Comparison of ENCODE assay signal across 11 mouse cellular contexts in genomic region chr6:112311385-112311784, GRCm38 (mm10). TPM values are rescaled to one million over a fixed set of nuclear protein-coding genes. Genes with fewer than 3 reads are reported as not detected.
DNase-seq lines count a peak whose midpoint lies in the region; ATAC-seq lines count a peak whose summit lies in the region.
"Had no signal": no experiment of that assay in that cellular context is flagged by ENCODE, and none has a peak within 500 bp of the region (broad histone marks: within the 10 kb centered on the region; RNA-seq: fewer than 3 reads in every experiment).

No protein-coding gene starts in this region.

- 0 out of 2 replicates have a peak, but pooled peaks have one; percentile 37 for ATAC-seq in kidney, embryonic 14.5 days (ENCODE audit: low FRiP score, low TSS enrichment)
- ATAC-seq in neural tube, embryonic 14.5 days (ENCODE audit: low read depth) = peak; percentile 66; the same call in 1 of the 2 replicates

- WGBS in kidney, embryonic 14.5 days = 6% methylated on average over 4 of the region's 4 CpGs
- 13% methylated on average over 4 of the region's 4 CpGs for WGBS in neural tube, embryonic 14.5 days

- H3K9me3 ChIP-seq in kidney, embryonic 14.5 days (ENCODE audit: control insufficient read depth, low read length) = no peaks in the 10 kb centered on the region
- H3K9me3 ChIP-seq in neural tube, embryonic 14.5 days (ENCODE audit: control insufficient read depth, low read length) = no peaks in the 10 kb centered on the region
- H3K9me3 ChIP-seq: heart, embryonic 13.5 days had no signal

- no peaks in the 10 kb centered on the region for H3K36me3 ChIP-seq in kidney, embryonic 14.5 days (ENCODE audit: control insufficient read depth, insufficient read depth, low read length)
- no peaks in the 10 kb centered on the region for H3K36me3 ChIP-seq in neural tube, embryonic 14.5 days (ENCODE audit: control insufficient read depth, insufficient read depth, low read length)

- no peak overlapping the region for H3K4me3 ChIP-seq in kidney, embryonic 14.5 days (ENCODE audit: low read length)
- H3K4me3 ChIP-seq in neural tube, embryonic 14.5 days (ENCODE audit: low read depth, low read length) = no peak overlapping the region
- H3K4me3 ChIP-seq: heart, embryonic 13.5 days had no signal

- no peak for DNase-seq in kidney, adult 8-10 months
- DNase-seq in right cerebral cortex, postnatal 10 days (ENCODE audit: low spot score in 2 of 2) = peak; percentile 64 to 69
- no peak for DNase-seq in right cerebral cortex, postnatal 14 days
- DNase-seq in layer of hippocampus, adult 8-10 months (ENCODE audit: low spot score in 2 of 2) = peak; percentile 15 to 34
- no peak for DNase-seq in adrenal gland, postnatal 14 days
- no peak for DNase-seq in urinary bladder, postnatal 4 days (ENCODE audit: low spot score in 2 of 2)
- DNase-seq: cerebellum, adult 11 months; kidney, postnatal 14 days had no signal

- no peaks in the 10 kb centered on the region for H3K27me3 ChIP-seq in kidney, embryonic 14.5 days (ENCODE audit: control insufficient read depth, insufficient read depth, low read length)
- H3K27me3 ChIP-seq in neural tube, embryonic 14.5 days (ENCODE audit: control insufficient read depth, insufficient read depth, low read length) = no peaks in the 10 kb centered on the region
- H3K27me3 ChIP-seq: heart, embryonic 13.5 days had no signal

- H3K4me2 ChIP-seq in kidney, embryonic 14.5 days (replicated peaks; ENCODE audit: low read depth, low read length) = no peak overlapping the region
- no peak overlapping the region for H3K4me2 ChIP-seq in neural tube, embryonic 14.5 days (ENCODE audit: low read depth, low read length)
- H3K4me2 ChIP-seq: heart, embryonic 13.5 days had no signal

- no peak overlapping the region for H3K9ac ChIP-seq in kidney, embryonic 14.5 days (ENCODE audit: low read depth, low read length)
- H3K9ac ChIP-seq in neural tube, embryonic 14.5 days (replicated peaks; ENCODE audit: low read depth, low read length) = no peak overlapping the region
- H3K9ac ChIP-seq: heart, embryonic 13.5 days had no signal

- H3K27ac ChIP-seq in kidney, embryonic 14.5 days (ENCODE audit: low read depth, low read length) = no peak overlapping the region
- no peak overlapping the region for H3K27ac ChIP-seq in neural tube, embryonic 14.5 days (ENCODE audit: low read depth, low read length)
- H3K27ac ChIP-seq: heart, embryonic 13.5 days had no signal

- H3K4me1 ChIP-seq in kidney, embryonic 14.5 days (ENCODE audit: control insufficient read depth, insufficient read depth, low read length) = peaks cover 11% of the 10 kb centered on the region
- H3K4me1 ChIP-seq in neural tube, embryonic 14.5 days (ENCODE audit: control insufficient read depth, insufficient read depth, low read length) = no peaks in the 10 kb centered on the region

RNA-seq across cellular contexts. Expression of gene Lmcd1, which starts 37.8 kb away (rescaled TPM):
- 14.5 and 20.0 TPM in 2 replicates for polyA plus RNA-seq in kidney, embryonic 14.5 days (2014; fragmentation: Nextera tagmentation; extraction: Ambion mirVana)
- total RNA-seq in layer of hippocampus, adult 8-10 months (2022) = 1 to 10 TPM; 6.1 to 8.3 (median 7.2) TPM
- 11.1 and 11.7 TPM in 2 replicates for polyA plus RNA-seq in neural tube, embryonic 14.5 days (2014; fragmentation: Nextera tagmentation; extraction: Ambion mirVana)
- total RNA-seq in adrenal gland, postnatal 14 days (2021) = 5.6 and 8.4 TPM in 2 replicates

Comparison
In these comparisons a context has a peak if more than half of its experiments do, and no peak if none do; other contexts are left out.
1. DNase-seq: peak in right cerebral cortex, postnatal 10 days (2 of 2) and layer of hippocampus, adult 8-10 months (2 of 2); none in kidney, adult 8-10 months (0 of 2), right cerebral cortex, postnatal 14 days (single experiment), adrenal gland, postnatal 14 days (single experiment) and urinary bladder, postnatal 4 days (0 of 2).